Mouse (Mus musculus) lung, embryonic 16.5 days (tissue): ENCODE measurements around the gene Ccdc162. TPM values are rescaled to one million over a fixed set of nuclear protein-coding genes. Genes with fewer than 3 reads are reported as not detected.

Experiments used
- ATAC-seq: fragments of 200-750 bp; cut with Nextera tagmentation; 2 replicates; pipeline ENCODE4 v1.8.0; 2017; ENCODE audit warnings: low read depth, mild to moderate bottlenecking, moderate library complexity
- H3K27ac ChIP-seq: fragments of 300-500 bp; sonication (generic); 2 replicates; pipeline ENCODE4 v1.5.1; 2014; ENCODE audit warnings: mild to moderate bottlenecking, control low read depth, low read length
- H3K27me3 ChIP-seq: fragments of 300-500 bp; sonication (generic); 2 replicates; pipeline ENCODE4 v1.6.1; 2014; ENCODE audit warnings: low read depth, low read length, mixed read lengths; ENCODE audit not compliant: control insufficient read depth, insufficient read depth
- H3K36me3 ChIP-seq: fragments of 300-500 bp; sonication (generic); 2 replicates; pipeline ENCODE4 v1.6.1; 2014; ENCODE audit warnings: low read length; ENCODE audit not compliant: control insufficient read depth, insufficient read depth
- H3K4me1 ChIP-seq: fragments of 300-500 bp; sonication (generic); replicated peaks from 2 replicates; pipeline ENCODE4 v1.6.1; 2014; ENCODE audit warnings: low read length, mixed read lengths; ENCODE audit not compliant: control insufficient read depth, insufficient read depth
- H3K4me2 ChIP-seq: fragments of 300-500 bp; sonication (generic); 2 replicates; pipeline ENCODE4 v1.6.1; 2014; ENCODE audit warnings: low read depth, low read length, control low read depth
- H3K4me3 ChIP-seq: fragments of 300-500 bp; sonication (generic); 2 replicates; pipeline ENCODE4 v1.5.1; 2014; ENCODE audit warnings: mild to moderate bottlenecking, low read length, control low read depth
- H3K9ac ChIP-seq: fragments of 300-500 bp; sonication (generic); 2 replicates; pipeline ENCODE4 v1.6.1; 2014; ENCODE audit warnings: low read length, control low read depth
- H3K9me3 ChIP-seq: fragments of 300-500 bp; sonication (generic); 2 replicates; pipeline ENCODE4 v1.6.1; 2016; ENCODE audit warnings: low read length; ENCODE audit not compliant: control insufficient read depth
- WGBS: fragments of 180-500 bp; shearing (Covaris S2); extraction: QIAGEN DNeasy Blood & Tissue Kit; methylation state at CpG from one replicate; pipeline ENCODE4 v1.1.7; 2014; 5-methylcytosine and 5-hydroxymethylcytosine counted together
- polyA plus RNA-seq: library from polyadenylated mRNA; unstranded; fragments of >200 nt; fragmentation: Nextera tagmentation; extraction: Ambion mirVana; gene quantifications from 2 replicates; pipeline ENCODE4 v1.2.1, GENCODE M21; 2015

The Ccdc162 gene
- polyA plus RNA-seq, 1 experiment from 2014 or later = 1.3 TPM

GRCm38 (mm10) chr10:41536714-41537113 is 179.7 kb downstream of the Ccdc162 start:
- no peaks in the 10 kb centered on the region for H3K27me3 ChIP-seq
- no peaks in the 10 kb centered on the region for H3K4me1 ChIP-seq
- H3K9me3 ChIP-seq = no peaks in the 10 kb centered on the region
- no peak overlapping the region for H3K4me2 ChIP-seq
- H3K9ac ChIP-seq = no peak overlapping the region
- WGBS = 94% methylated on average over 1 of the region's 1 CpGs
- no peak for ATAC-seq
- H3K36me3 ChIP-seq = peaks cover 14% of the 10 kb centered on the region
- no peak overlapping the region for H3K4me3 ChIP-seq
- no peak overlapping the region for H3K27ac ChIP-seq

DNA sequence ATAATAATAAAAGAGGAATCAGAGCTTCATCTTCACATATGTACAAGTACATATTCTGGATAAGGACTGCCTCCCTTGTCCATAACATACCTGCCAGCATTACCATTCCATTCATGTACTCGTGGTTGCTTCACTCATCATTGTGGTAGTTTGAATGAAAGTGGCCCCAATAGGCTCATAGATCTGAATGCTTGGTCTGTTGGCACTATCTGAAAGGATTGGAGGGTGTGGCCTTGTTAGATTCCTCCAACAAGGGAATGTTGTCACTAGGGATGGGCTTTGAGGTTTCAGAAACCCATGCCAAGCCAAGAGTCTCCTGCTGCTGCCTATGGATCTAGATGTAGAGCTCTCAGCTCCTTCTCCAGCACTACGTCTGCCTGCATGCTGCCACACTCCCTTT is 180.4 kb downstream of the Ccdc162 start:
- Histone ChIP-seq H3K4me3 (no peak overlapping the region), H3K9ac (no peak overlapping the region), H3K36me3 (peaks cover 16% of the 10 kb centered on the region), H3K27me3 (no peaks in the 10 kb centered on the region), H3K4me2 (no peak overlapping the region), H3K27ac (no peak overlapping the region), H3K4me1 (no peaks in the 10 kb centered on the region), H3K9me3 (no peaks in the 10 kb centered on the region)
- 94% methylated on average over 2 of the region's 2 CpGs for WGBS
- no peak for ATAC-seq

DNA sequence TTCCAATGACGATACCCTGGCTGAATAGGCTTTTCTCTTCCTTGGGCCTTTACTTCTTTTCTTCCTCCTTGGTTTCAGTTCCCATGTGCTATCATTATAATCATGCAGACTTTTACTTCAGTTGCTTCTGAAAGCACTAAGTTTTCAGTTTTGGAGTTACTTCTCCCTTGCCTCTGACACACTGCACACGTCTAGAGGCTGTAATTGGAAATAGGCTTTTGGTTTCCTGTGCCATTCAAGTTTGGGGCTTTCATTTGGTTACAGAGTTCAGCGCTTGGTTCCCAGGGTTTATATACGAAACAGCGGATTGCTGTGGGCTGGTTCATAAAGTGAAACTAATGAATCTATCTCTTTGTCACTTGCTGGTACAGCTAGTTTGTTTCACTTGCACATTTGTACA is 186.5 kb downstream of the Ccdc162 start:
- Histone ChIP-seq H3K27ac (no peak overlapping the region), H3K4me3 (no peak overlapping the region), H3K4me1 (no peaks in the 10 kb centered on the region), H3K36me3 (peaks cover 32% of the 10 kb centered on the region), H3K4me2 (no peak overlapping the region), H3K9ac (no peak overlapping the region), H3K9me3 (no peaks in the 10 kb centered on the region), H3K27me3 (no peaks in the 10 kb centered on the region)
- 83% methylated on average over 5 of the region's 5 CpGs for WGBS
- ATAC-seq = no peak

DNA sequence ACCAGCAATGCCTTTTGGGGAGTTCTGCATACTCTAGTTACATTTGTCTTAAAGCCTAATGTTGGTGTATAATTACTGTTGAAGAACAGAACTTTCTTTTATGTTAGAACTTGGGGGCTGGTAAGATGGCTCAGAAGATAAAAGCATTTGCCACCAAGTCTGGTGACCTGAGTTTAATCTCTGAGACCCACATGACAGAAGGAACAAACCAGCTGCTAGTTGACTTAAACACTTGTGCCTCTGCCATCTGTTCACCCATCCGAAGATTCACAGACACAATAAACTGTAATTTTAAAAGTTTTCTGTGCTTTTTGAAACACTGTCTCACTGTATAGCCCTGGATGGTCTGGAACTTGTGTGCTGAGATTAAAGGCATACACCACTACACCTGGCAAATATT is 190.7 kb downstream of the Ccdc162 start:
- Histone ChIP-seq H3K27ac (no peak overlapping the region), H3K36me3 (peaks cover 21% of the 10 kb centered on the region), H3K9ac (no peak overlapping the region), H3K27me3 (no peaks in the 10 kb centered on the region), H3K4me3 (no peak overlapping the region), H3K4me1 (peaks cover 20% of the 10 kb centered on the region), H3K4me2 (no peak overlapping the region), H3K9me3 (no peaks in the 10 kb centered on the region)
- no peak for ATAC-seq
- WGBS = 66% methylated on average over 1 of the region's 1 CpGs

- Histone ChIP-seq H3K9me3 (no peaks in the 10 kb centered on the region), H3K4me1 (peaks cover 20% of the 10 kb centered on the region), H3K4me3 (no peak overlapping the region), H3K4me2 (no peak overlapping the region), H3K27ac (peak overlapping the region; percentile 27; the same call in 1 of the 2 replicates), H3K36me3 (peaks cover 10% of the 10 kb centered on the region; the same call in 1 of the 2 replicates), H3K9ac (no peak overlapping the region), H3K27me3 (no peaks in the 10 kb centered on the region)
- 65% methylated on average over 3 of the region's 3 CpGs for WGBS
- no peak for ATAC-seq
Measured at GRCm38 (mm10) chr10:41523386-41523785, 193.0 kb downstream of the Ccdc162 start.

DNA sequence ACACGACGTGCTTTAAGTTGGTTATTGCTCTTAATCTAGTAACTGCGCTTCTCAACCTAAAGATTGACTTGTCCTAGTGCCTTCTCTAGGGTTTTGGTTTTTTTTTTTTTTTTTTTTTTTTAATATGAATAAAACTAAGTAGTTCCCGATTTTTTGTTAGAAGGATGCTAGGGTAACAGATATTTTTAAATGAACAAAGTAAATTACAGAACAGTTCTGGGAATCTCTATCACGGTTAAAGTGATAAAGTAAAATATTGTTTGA is 196.1 kb downstream of the Ccdc162 start:
- peak overlapping the region; percentile 88 for H3K4me2 ChIP-seq
- H3K4me1 ChIP-seq = peaks cover 24% of the 10 kb centered on the region
- H3K27me3 ChIP-seq = no peaks in the 10 kb centered on the region
- H3K27ac ChIP-seq = peak overlapping the region; percentile 97; the same call in 1 of the 2 replicates
- peak overlapping the region; percentile 97 for H3K9ac ChIP-seq
- ATAC-seq = no peak
- no peaks in the 10 kb centered on the region for H3K9me3 ChIP-seq
- H3K4me3 ChIP-seq = peak overlapping the region; percentile 97
- under 1% methylated on average over 5 of the region's 5 CpGs for WGBS
- peaks cover 8% of the 10 kb centered on the region; the same call in 1 of the 2 replicates for H3K36me3 ChIP-seq

GRCm38 (mm10) chr10:41519640-41520409 is 196.6 kb downstream of the Ccdc162 start:
- H3K36me3 ChIP-seq = peaks cover 5% of the 10 kb centered on the region; the same call in 1 of the 2 replicates
- peak; percentile 49 for ATAC-seq
- peaks cover 24% of the 10 kb centered on the region for H3K4me1 ChIP-seq
- H3K9ac ChIP-seq = peak overlapping the region; percentile 97
- no peaks in the 10 kb centered on the region for H3K9me3 ChIP-seq
- under 1% methylated on average over 62 of the region's 65 CpGs for WGBS
- peak overlapping the region; percentile 88 for H3K4me2 ChIP-seq
- H3K4me3 ChIP-seq = peak overlapping the region; percentile 97
- H3K27ac ChIP-seq = peak overlapping the region; percentile 97
- no peaks in the 10 kb centered on the region for H3K27me3 ChIP-seq

DNA sequence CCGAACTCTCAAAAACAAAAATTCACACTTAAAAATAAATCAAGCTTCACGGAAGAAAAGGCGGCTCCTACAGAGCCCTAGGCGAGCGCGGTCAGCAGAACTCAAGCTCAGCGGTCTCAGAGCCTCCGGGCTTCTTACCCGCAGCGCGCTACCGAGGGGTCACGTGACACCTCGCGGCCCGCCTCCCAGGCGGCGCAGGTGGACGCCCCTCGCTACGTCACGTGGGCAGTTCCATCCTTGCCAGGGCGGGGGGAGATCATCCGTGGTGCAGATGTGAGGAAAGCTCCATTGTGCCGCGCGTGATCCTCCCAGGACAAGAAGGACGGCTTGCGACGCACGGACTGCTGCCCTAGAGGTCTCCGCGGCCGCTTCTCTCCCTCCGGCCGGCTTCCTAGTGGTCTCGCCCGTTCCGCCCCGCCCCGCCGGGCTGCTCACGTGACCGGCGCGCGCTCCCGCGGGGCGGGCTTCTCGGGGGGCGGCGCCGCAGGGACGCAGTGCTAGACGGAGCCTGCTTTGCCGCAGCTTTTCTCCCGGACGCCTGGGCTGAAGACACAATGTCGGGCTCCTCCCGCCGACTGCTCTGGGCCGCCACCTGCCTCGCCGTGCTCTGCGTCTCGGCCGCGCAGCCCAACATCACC is 197.3 kb downstream of the Ccdc162 start, which contains the start of gene Cd164:
Gene Cd164, plus strand, starts transcription at position 434 of the 638 bp plus-strand sequence.
- Histone ChIP-seq H3K9me3 (no peaks in the 10 kb centered on the region), H3K36me3 (no peaks in the 10 kb centered on the region), H3K27me3 (no peaks in the 10 kb centered on the region), H3K9ac (peak within 1 kb of the TSS; percentile 97), H3K4me2 (peak within 1 kb of the TSS; percentile 90), H3K27ac (peak within 1 kb of the TSS; percentile 97), H3K4me1 (peaks cover 24% of the 10 kb centered on the region), H3K4me3 (peak within 1 kb of the TSS; percentile 97)
- ATAC-seq = peak; percentile 94
- WGBS = under 1% methylated on average over 58 of the region's 69 CpGs

DNA sequence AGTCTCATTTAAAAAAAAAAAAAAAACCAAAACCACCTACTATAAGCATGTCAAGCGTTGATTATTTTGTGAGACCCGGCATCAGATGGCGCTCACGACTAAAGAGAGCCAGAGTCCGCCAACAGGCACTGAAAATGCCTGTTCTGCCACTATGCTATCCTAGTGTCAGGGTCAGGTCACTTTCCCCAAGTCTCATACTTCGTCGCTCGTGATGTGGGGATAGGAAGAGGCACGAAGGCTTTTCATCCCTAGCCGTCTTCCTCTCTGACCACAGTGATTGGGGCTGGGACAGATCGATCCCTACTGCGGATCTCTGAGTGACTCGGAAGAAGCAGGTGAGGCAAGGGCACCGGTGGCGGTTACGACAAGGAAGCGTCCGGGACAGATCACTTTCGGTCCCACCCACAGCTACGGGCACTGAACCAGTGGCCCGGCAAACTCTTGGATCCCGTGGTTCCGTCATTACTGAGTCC is 197.9 kb downstream of the Ccdc162 start:
- Histone ChIP-seq H3K4me2 (peak overlapping the region; percentile 90), H3K9ac (peak overlapping the region; percentile 97), H3K27ac (peak overlapping the region; percentile 97), H3K4me3 (peak overlapping the region; percentile 97), H3K27me3 (no peaks in the 10 kb centered on the region), H3K9me3 (no peaks in the 10 kb centered on the region), H3K36me3 (no peaks in the 10 kb centered on the region), H3K4me1 (peaks cover 22% of the 10 kb centered on the region)
- ATAC-seq = peak; percentile 63
- under 1% methylated on average over 23 of the region's 23 CpGs for WGBS
